Mouse (Mus musculus) heart, embryonic 14.5 days (tissue): ENCODE results near the gene Hscb. TPM values are rescaled to one million over a fixed set of nuclear protein-coding genes. Genes with fewer than 3 reads are reported as not detected.

Source experiments
- ATAC-seq: fragments of 200-750 bp; cut with Nextera tagmentation; 2 replicates; pipeline ENCODE4 v1.8.0; 2017; ENCODE audit warnings: low read depth, moderate TSS enrichment; ENCODE audit not compliant: insufficient number of reproducible peaks, insufficient read depth, low FRiP score
- H3K27ac ChIP-seq, 2 experiments: fragments of 200-500 bp in 1 of 2; fragments of 300-500 bp in 1 of 2; sonication (generic) in 1 of 2; replicated peaks in 1 of 2; 2 replicates each; pipeline ENCODE4 v1.5.1; 2012 to 2014; ENCODE audit warnings: low read depth in 2 of 2, low read length in 2 of 2, control low read depth in 1 of 2, mild to moderate bottlenecking in 1 of 2, mixed read lengths in 1 of 2; ENCODE audit not compliant: control insufficient read depth in 1 of 2, insufficient read depth in 1 of 2
- H3K27me3 ChIP-seq: fragments of 300-500 bp; sonication (generic); 2 replicates; pipeline ENCODE4 v1.6.1; 2014; ENCODE audit warnings: mild to moderate bottlenecking, low read length, control low read depth; ENCODE audit not compliant: control insufficient read depth, insufficient read depth
- H3K36me3 ChIP-seq: fragments of 300-500 bp; sonication (generic); 2 replicates; pipeline ENCODE4 v1.6.1; 2014; ENCODE audit warnings: mild to moderate bottlenecking, control low read depth, low read length, mixed read lengths; ENCODE audit not compliant: control insufficient read depth, insufficient read depth
- H3K4me1 ChIP-seq, 2 experiments: fragments of 200-500 bp in 1 of 2; fragments of 300-500 bp in 1 of 2; sonication (generic) in 1 of 2; 2 replicates each; pipeline ENCODE4 v1.6.1; 2012 to 2014; ENCODE audit warnings: low read length in 2 of 2, control low read depth in 1 of 2, mixed read lengths in 1 of 2; ENCODE audit not compliant: control insufficient read depth in 2 of 2, insufficient read depth in 2 of 2
- H3K4me2 ChIP-seq: fragments of 300-500 bp; sonication (generic); 2 replicates; pipeline ENCODE4 v1.6.1; 2014; ENCODE audit warnings: mild to moderate bottlenecking, low read length
- H3K4me3 ChIP-seq, 2 experiments: fragments of 200-500 bp in 1 of 2; fragments of 300-500 bp in 1 of 2; sonication (generic) in 1 of 2; 2 replicates each; pipeline ENCODE4 v1.5.1; 2012 to 2014; ENCODE audit warnings: low read length in 2 of 2, mild to moderate bottlenecking in 2 of 2, control low read depth in 1 of 2, low read depth in 1 of 2, moderate library complexity in 1 of 2; ENCODE audit not compliant: control insufficient read depth in 1 of 2, insufficient read depth in 1 of 2
- H3K9ac ChIP-seq: fragments of 300-500 bp; sonication (generic); 2 replicates; pipeline ENCODE4 v1.6.1; 2014; ENCODE audit warnings: mild to moderate bottlenecking, low read length
- H3K9me3 ChIP-seq: fragments of 300-500 bp; sonication (generic); 2 replicates; pipeline ENCODE4 v1.6.1; 2016; ENCODE audit warnings: low read length, control low read depth; ENCODE audit not compliant: control insufficient read depth
- WGBS: fragments of 180-500 bp; shearing (Covaris S2); extraction: QIAGEN DNeasy Blood & Tissue Kit; methylation state at CpG from one replicate; pipeline ENCODE4 v1.1.7; 2014; 5-methylcytosine and 5-hydroxymethylcytosine counted together
- polyA plus RNA-seq: library from polyadenylated mRNA; unstranded; fragments of >200 nt; fragmentation: Nextera tagmentation; extraction: Ambion mirVana; gene quantifications from 2 replicates; pipeline ENCODE4 v1.2.1, GENCODE M21; 2014

Hscb gene
- polyA plus RNA-seq, 1 experiment from 2014 or later, result 23.1 TPM

DNA sequence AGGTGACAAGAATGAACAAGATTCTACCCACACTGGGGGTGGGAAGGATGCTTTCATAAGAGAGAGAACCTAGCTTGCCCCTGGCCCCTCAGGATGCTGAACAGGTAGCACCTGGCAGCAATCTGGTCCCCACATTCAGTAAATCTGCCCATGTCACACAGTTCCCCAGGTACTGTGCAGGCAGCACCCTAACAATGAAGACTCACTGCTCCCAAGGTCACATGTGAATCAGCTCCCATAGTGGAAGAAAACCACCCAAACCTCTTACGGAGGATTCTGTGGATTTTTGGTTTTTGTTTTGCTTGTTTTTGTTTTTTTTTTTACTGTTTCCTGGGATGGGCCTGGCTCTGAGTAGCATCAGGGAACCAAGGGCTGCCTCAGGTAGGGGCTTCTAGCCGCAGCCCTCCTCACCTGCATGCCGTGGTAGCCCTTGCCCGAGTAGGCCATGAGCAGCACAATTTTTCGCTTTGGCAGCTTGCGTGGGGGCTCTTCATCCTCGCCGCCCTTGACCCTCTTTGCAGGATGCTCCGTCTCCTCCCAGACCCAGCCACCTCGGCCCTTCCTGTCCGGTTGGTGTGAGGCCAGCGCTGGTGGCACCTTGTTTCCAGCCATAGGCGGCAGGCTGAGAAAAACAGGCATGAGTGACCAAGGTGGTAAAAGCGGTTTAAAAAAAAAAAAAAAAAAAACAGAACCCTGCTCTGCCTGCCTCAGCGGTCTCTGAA is 60.1 kb downstream of the Hscb start:
- Histone ChIP-seq H3K36me3 (peaks cover 44% of the 10 kb centered on the region), H3K27me3 (no peaks in the 10 kb centered on the region), H3K4me1 (peaks cover 8% of the 10 kb centered on the region in 2 experiments), H3K4me2 (peak overlapping the region; percentile 89), H3K9me3 (no peaks in the 10 kb centered on the region), H3K27ac (no peak overlapping the region), H3K4me3 (peak overlapping the region; percentile 81 to 92), H3K9ac (peak overlapping the region; percentile 91)
- WGBS, result 18% methylated on average over 15 of the region's 15 CpGs
- ATAC-seq, result no peak

Other genes with a start within 250 kb of the Hscb start
- gene Noc4l, start 186.4 kb downstream of the Hscb start, polyA plus RNA-seq, result 25.6 and 27.5 TPM in 2 replicates
- gene Ddx51, start 186.3 kb downstream of the Hscb start, polyA plus RNA-seq, result 9.1 and 14.3 TPM in 2 replicates
- 24.3 and 26.9 TPM in 2 replicates for gene Ep400, start 69.1 kb downstream of the Hscb start, polyA plus RNA-seq
- gene Pus1, start 59.1 kb downstream of the Hscb start, polyA plus RNA-seq, result 14.9 and 16.3 TPM in 2 replicates
- 23.3 and 26.0 TPM in 2 replicates for gene Ulk1, start 29.7 kb downstream of the Hscb start, polyA plus RNA-seq
- gene Chek2, start 202 bp upstream of the Hscb start, polyA plus RNA-seq, result 14.2 and 19.0 TPM in 2 replicates
- gene Ttc28, start 40.0 kb upstream of the Hscb start, polyA plus RNA-seq, result 7.9 and 9.0 TPM in 2 replicates